Mouse (Mus musculus) layer of hippocampus, adult 9-11 months (tissue): ENCODE data around the gene Grid1.
A peak's percentile ranks its signal among the peaks of the same experiment; 100 is the strongest.

Experiments used
- DNase-seq: peaks from one replicate; pipeline ENCODE4 v3.0.0; 2022

Gene Grid1

DNA sequence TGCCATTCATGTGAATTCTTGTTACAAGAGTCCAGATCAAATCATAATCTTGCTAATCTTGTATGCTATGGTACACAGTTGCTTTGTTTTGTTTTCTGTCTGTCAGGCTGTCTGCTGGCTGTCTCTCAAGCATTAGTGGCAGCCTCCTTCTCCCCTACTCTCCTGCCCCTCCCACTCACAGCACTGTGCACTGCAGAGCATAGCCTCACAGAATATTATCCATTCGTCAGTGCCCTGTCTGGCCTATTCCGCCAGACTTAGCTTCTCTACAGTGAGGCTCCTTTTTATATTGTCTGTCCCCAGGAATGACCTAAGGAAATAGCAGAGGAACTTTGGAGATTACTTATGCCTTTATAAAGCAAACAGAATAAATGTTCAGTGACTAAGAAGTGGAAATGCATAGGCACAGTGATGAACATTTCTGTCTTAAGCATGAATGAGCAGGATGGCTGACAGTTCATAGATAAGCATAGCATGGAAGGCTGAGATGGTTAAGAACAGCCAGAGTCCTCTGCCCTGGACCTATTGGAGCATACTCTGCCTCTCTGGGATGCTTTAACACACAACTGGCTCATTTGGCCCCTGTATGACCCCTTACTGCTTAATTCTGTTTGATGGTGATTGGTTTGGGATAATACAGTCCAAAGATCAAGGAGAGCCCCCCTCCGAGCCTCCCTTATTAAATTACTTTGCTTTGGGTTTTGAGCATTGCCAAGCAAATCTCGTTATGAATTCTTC, 721.5 kb downstream of the Grid1 start:
- DNase-seq = no peak

- no peak for DNase-seq
Observed at GRCm38 (mm10) chr14:35541992-35542380, 722.1 kb downstream of the Grid1 start.

- peak; percentile 80 for DNase-seq
Observed at GRCm38 (mm10) chr14:35554288-35554687, 734.4 kb downstream of the Grid1 start.

DNA sequence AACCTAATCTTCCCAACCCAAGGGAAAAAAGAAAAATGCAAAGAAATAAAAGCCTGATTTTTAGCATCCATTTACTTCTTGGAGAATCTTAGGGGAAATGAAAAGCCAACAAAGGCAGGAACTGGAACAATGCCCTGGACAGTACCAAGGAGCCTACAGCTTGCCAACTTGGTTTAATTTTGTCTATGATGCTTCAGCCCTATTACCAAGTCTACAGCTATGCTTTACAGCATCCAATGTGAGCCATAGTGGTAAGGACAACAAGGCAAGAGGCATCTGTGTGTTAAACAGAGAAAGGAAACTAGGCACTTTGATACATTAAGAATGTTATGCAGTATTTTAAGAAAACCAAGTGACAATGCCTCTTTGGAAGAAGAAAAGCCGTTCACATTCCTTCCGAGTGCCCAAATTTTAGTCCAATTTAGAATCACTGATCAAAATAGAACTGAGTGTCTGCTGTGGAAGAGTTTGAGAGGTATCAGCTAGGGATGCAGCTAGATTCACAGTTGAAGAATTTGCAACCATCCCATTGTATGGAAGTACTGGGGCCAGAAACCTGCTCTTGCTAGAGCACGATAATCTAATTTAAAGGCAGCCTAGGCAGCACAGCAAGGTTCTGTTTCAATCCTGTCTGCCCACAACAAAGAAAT, 741.5 kb downstream of the Grid1 start:
- DNase-seq = no peak

- DNase-seq = no peak
Observed at GRCm38 (mm10) chr14:35572991-35573502, 753.1 kb downstream of the Grid1 start.

- no peak for DNase-seq
Observed at GRCm38 (mm10) chr14:35574489-35574888, 754.6 kb downstream of the Grid1 start.

- DNase-seq = no peak
Observed at GRCm38 (mm10) chr14:35575285-35575684, 755.4 kb downstream of the Grid1 start.

- no peak for DNase-seq
Observed at GRCm38 (mm10) chr14:35625749-35626148, 805.8 kb downstream of the Grid1 start.
